Mouse (Mus musculus) ES-E14 (cell line): ENCODE measurements at regions not wholly inside any gene's neighbourhood (a gene's known extent, or its start where the extent isn't known, plus 50 kb on each side); places are given as distances from the start of the nearest gene placed in this dataset.

Experiments
- DNase-seq: peaks from one replicate; pipeline ENCODE4 v3.0.0-alpha.2; 2013; ENCODE audit warnings: low read depth, low spot score
- H3K27ac ChIP-seq: 2 replicates; pipeline ENCODE4 v1.5.1; 2012; ENCODE audit warnings: low read depth, mild to moderate bottlenecking, low read length, moderate library complexity, mixed read lengths; ENCODE audit not compliant: poor library complexity, insufficient read depth, severe bottlenecking
- H3K36me3 ChIP-seq: 2 replicates; pipeline ENCODE4 v1.6.1; 2012; ENCODE audit warnings: mild to moderate bottlenecking, low read length, moderate library complexity, mixed read lengths; ENCODE audit not compliant: control insufficient read depth, poor library complexity, insufficient read depth, severe bottlenecking
- H3K4me1 ChIP-seq, 2 experiments: fragments of 150-350 bp in 1 of 2; sonication (generic) in 1 of 2; 2 replicates each; pipeline ENCODE4 v1.6.1; 2012; ENCODE audit warnings: low read length in 2 of 2, mild to moderate bottlenecking in 1 of 2, mixed read lengths in 1 of 2; ENCODE audit not compliant: control insufficient read depth in 2 of 2, insufficient read depth in 2 of 2, poor library complexity in 1 of 2
- H3K4me3 ChIP-seq, 2 experiments: fragments of 150-350 bp in 1 of 2; sonication (generic) in 1 of 2; 2 replicates each; pipeline ENCODE4 v1.5.1; 2012; ENCODE audit warnings: low read length in 2 of 2, low read depth in 1 of 2, mild to moderate bottlenecking in 1 of 2, mixed read lengths in 1 of 2; ENCODE audit not compliant: insufficient read depth in 1 of 2, poor library complexity in 1 of 2, severe bottlenecking in 1 of 2
- H3K9ac ChIP-seq: 2 replicates; pipeline ENCODE4 v1.6.1; 2012; ENCODE audit warnings: low read depth, mild to moderate bottlenecking, low read length, mixed read lengths; ENCODE audit not compliant: poor library complexity, insufficient read depth, severe bottlenecking
- H3K9me3 ChIP-seq: fragments of 150-350 bp; sonication (generic); 2 replicates; pipeline ENCODE4 v1.6.1; 2012; ENCODE audit warnings: low read depth, mild to moderate bottlenecking, low read length; ENCODE audit not compliant: control insufficient read depth, insufficient read depth
- CHD2 ChIP-seq: IDR thresholded peaks from 2 replicates; pipeline ENCODE4 v1.6.1; 2014; ENCODE audit warnings: mild to moderate bottlenecking, low read depth, low read length, inconsistent platforms
- HCFC1 ChIP-seq: IDR thresholded peaks from 2 replicates; pipeline ENCODE4 v1.6.1; 2012; ENCODE audit warnings: low read length, inconsistent platforms, borderline replicate concordance; ENCODE audit not compliant: insufficient read depth
- MAFK ChIP-seq: IDR thresholded peaks from 2 replicates; pipeline ENCODE4 v1.6.1; 2014; ENCODE audit warnings: mild to moderate bottlenecking, low read depth, low read length, inconsistent platforms; ENCODE audit not compliant: insufficient read depth
- ZC3H11A ChIP-seq: IDR thresholded peaks from 2 replicates; pipeline ENCODE4 v1.6.1; 2012; ENCODE audit warnings: low read depth, mild to moderate bottlenecking, inconsistent platforms, low read length, borderline replicate concordance
- ZNF384 ChIP-seq: IDR thresholded peaks from 2 replicates; pipeline ENCODE4 v1.6.1; 2012; ENCODE audit warnings: low read depth, low read length, inconsistent platforms
- in situ Hi-C, 2 experiments: fragments of 600-800 bp; cut with MboI; formaldehyde crosslinking; loops; one replicate each; pipeline ENCODE4 v1.15.1; 2025; ENCODE audit warnings: low sequenced_read_pairs in 2 of 2, inconsistent platforms in 1 of 2; ENCODE audit not compliant: unreplicated experiment in 2 of 2

GRCm38 (mm10) chr13:103683169-103683568, 91.2 kb downstream of the Srek1 start:
- H3K4me1 ChIP-seq, result no peaks in the 10 kb centered on the region
- DNase-seq, result no peak
- TF ChIP-seq HCFC1, result no peak
- no peak for TF ChIP-seq ZC3H11A
- no peak for TF ChIP-seq MAFK
- TF ChIP-seq ZNF384, result no peak
- no peak for TF ChIP-seq CHD2
- H3K4me3 ChIP-seq, result no peak overlapping the region
- H3K27ac ChIP-seq, result no peak overlapping the region
- in situ Hi-C loops, result no loop called here
- H3K36me3 ChIP-seq, result no peaks in the 10 kb centered on the region
- no peak overlapping the region for H3K9ac ChIP-seq
- H3K9me3 ChIP-seq, result no peaks in the 10 kb centered on the region

DNA sequence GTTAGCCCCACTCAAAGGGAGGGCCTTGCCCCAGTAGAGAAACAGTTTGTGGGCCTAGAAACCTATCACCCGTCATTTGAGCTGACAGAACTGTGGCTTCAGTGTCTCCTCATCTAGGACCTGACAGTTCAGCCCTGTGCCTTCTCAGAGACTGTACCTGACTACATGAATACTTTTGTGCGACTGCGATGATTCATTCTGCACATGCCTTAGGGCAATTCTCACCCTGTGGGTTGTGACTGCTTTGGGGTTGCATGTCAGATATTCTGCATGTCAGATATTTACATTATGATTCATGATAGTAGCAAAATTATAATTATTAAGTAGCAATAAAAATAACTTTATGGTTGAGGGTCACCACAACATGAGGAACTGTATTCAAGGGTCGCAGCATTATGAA, 93.7 kb downstream of the Srek1 start:
- Histone ChIP-seq H3K4me3 (no peak overlapping the region), H3K4me1 (no peaks in the 10 kb centered on the region), H3K9ac (no peak overlapping the region), H3K9me3 (no peaks in the 10 kb centered on the region), H3K36me3 (no peaks in the 10 kb centered on the region), H3K27ac (no peak overlapping the region)
- no peak for TF ChIP-seq MAFK
- TF ChIP-seq ZNF384, result no peak
- no peak for TF ChIP-seq CHD2
- no peak for TF ChIP-seq HCFC1
- TF ChIP-seq ZC3H11A, result no peak
- no peak for DNase-seq
- in situ Hi-C loops, result no loop called here

- no peak for TF ChIP-seq HCFC1
- no peak for TF ChIP-seq ZC3H11A
- TF ChIP-seq CHD2, result no peak
- no peak for TF ChIP-seq MAFK
- no peak for TF ChIP-seq ZNF384
- in situ Hi-C loops, result no loop called here
These were observed 94.4 kb downstream of the Srek1 start for GRCm38 (mm10) chr13:103680052-103680451.

DNA sequence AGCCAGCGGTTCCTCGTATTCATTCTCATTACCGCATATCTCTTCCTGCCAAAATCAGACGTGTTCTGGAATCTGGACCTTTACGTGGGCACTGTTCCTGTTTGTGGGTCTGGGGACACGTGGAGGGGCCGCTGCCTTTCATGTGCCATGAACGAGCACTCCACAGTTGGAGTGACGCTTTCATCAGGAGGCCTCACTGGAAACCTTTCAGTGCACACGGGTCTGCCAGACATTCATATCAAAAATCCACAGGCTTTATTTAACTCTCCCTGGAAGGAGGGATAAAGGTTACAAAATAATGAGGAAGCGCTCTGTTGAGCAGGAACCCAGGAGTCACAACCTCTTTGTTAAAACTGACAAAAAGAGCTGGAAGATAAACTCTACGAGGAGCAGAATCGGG, 97.6 kb downstream of the Srek1 start:
- Histone ChIP-seq H3K4me1 (peaks cover 0 to 2% of the 10 kb centered on the region in 2 experiments; a peak in 1 of 4 replicates), H3K36me3 (no peaks in the 10 kb centered on the region), H3K9me3 (no peaks in the 10 kb centered on the region), H3K9ac (no peak overlapping the region), H3K4me3 (no peak overlapping the region), H3K27ac (no peak overlapping the region)
- TF ChIP-seq HCFC1 (no peak), CHD2 (no peak), ZC3H11A (no peak), MAFK (no peak), ZNF384 (no peak)
- no peak for DNase-seq
- in situ Hi-C loops, result no loop called here

More at GRCm38 (mm10) chr13:103680052-103680451, 94.4 kb downstream of the Srek1 start:
- no peak overlapping the region for H3K27ac ChIP-seq
- H3K36me3 ChIP-seq, result no peaks in the 10 kb centered on the region
- H3K4me1 ChIP-seq, result no peaks in the 10 kb centered on the region
- H3K9ac ChIP-seq, result no peak overlapping the region
- H3K4me3 ChIP-seq, result no peak overlapping the region
- no peaks in the 10 kb centered on the region for H3K9me3 ChIP-seq
- DNase-seq, result no peak

GRCm38 (mm10) chr13:103676221-103676620, 98.2 kb downstream of the Srek1 start:
- H3K9me3 ChIP-seq, result no peaks in the 10 kb centered on the region
- in situ Hi-C loops, result no loop called here
- no peak overlapping the region for H3K4me3 ChIP-seq
- H3K4me1 ChIP-seq, result peaks cover 0 to 2% of the 10 kb centered on the region in 2 experiments; a peak in 1 of 4 replicates
- TF ChIP-seq CHD2 (no peak), MAFK (no peak), ZNF384 (no peak), HCFC1 (no peak), ZC3H11A (no peak)
- no peaks in the 10 kb centered on the region for H3K36me3 ChIP-seq
- no peak for DNase-seq
- H3K27ac ChIP-seq, result no peak overlapping the region
- H3K9ac ChIP-seq, result no peak overlapping the region
